Mouse (Mus musculus) midbrain, postnatal 0 days (tissue): ENCODE measurements around the gene Il23r. TPM values are rescaled to one million over a fixed set of nuclear protein-coding genes. Genes with fewer than 3 reads are reported as not detected.
A peak's percentile ranks its signal among the peaks of the same experiment; 100 is the strongest.

Experiments used
- ATAC-seq: fragments of 200-750 bp; cut with Nextera tagmentation; 2 replicates; pipeline ENCODE4 v1.8.0; 2017; ENCODE audit warnings: moderate number of reproducible peaks, mild to moderate bottlenecking, moderate TSS enrichment, moderate library complexity; ENCODE audit not compliant: low FRiP score
- DNase-seq: peaks from one replicate; pipeline ENCODE4 v3.0.0-alpha.2; 2015; ENCODE audit warnings: low spot score
- H3K27ac ChIP-seq: fragments of 300-500 bp; sonication (generic); 2 replicates; pipeline ENCODE4 v1.5.1; 2014; ENCODE audit warnings: low read depth, mild to moderate bottlenecking, low read length, mixed read lengths
- H3K27me3 ChIP-seq: fragments of 300-500 bp; sonication (generic); 2 replicates; pipeline ENCODE4 v1.6.1; 2014; ENCODE audit warnings: low read length, control low read depth, mixed read lengths; ENCODE audit not compliant: insufficient read depth
- H3K36me3 ChIP-seq: fragments of 300-500 bp; sonication (generic); 2 replicates; pipeline ENCODE4 v1.6.1; 2014; ENCODE audit warnings: low read length, control low read depth, mixed read lengths; ENCODE audit not compliant: insufficient read depth
- H3K4me1 ChIP-seq: fragments of 300-500 bp; sonication (generic); 2 replicates; pipeline ENCODE4 v1.6.1; 2014; ENCODE audit warnings: mild to moderate bottlenecking, control low read depth, antibody characterized with exemption, low read length, mixed read lengths; ENCODE audit not compliant: insufficient read depth
- H3K4me2 ChIP-seq: fragments of 300-500 bp; sonication (generic); 2 replicates; pipeline ENCODE4 v1.6.1; 2014; ENCODE audit warnings: low read depth, mild to moderate bottlenecking, low read length, mixed read lengths; ENCODE audit not compliant: poor library complexity, severe bottlenecking
- H3K4me3 ChIP-seq: fragments of 300-500 bp; sonication (generic); 2 replicates; pipeline ENCODE4 v1.5.1; 2014; ENCODE audit warnings: low read depth, mild to moderate bottlenecking, low read length, moderate library complexity
- H3K9ac ChIP-seq: fragments of 300-500 bp; sonication (generic); replicated peaks from 2 replicates; pipeline ENCODE4 v1.6.1; 2014; ENCODE audit warnings: mild to moderate bottlenecking, low read length, moderate library complexity, mixed read lengths; ENCODE audit not compliant: poor library complexity, severe bottlenecking
- H3K9me3 ChIP-seq: fragments of 300-500 bp; sonication (generic); 2 replicates; pipeline ENCODE4 v1.6.1; 2016; ENCODE audit warnings: low read length, control low read depth
- CTCF ChIP-seq: IDR thresholded peaks from 2 replicates; pipeline ENCODE4 v1.5.1; 2016; ENCODE audit warnings: antibody characterized with exemption, mild to moderate bottlenecking
- WGBS: fragments of 180-500 bp; shearing (Covaris S2); extraction: QIAGEN DNeasy Blood & Tissue Kit; methylation state at CpG from one replicate; pipeline ENCODE4 v1.1.7; 2014; 5-methylcytosine and 5-hydroxymethylcytosine counted together
- polyA plus RNA-seq: library from polyadenylated mRNA; unstranded; fragments of >200 nt; fragmentation: Nextera tagmentation; extraction: Ambion mirVana; gene quantifications from 2 replicates; pipeline ENCODE4 v1.2.1, GENCODE M21; 2015
- total RNA-seq: library from RNA; depleted of rRNA; stranded (reverse); fragments of >200 nt; gene quantifications from 2 replicates; pipeline ENCODE4 v1.2.3, GENCODE M21; 2014

The Il23r gene
- total and polyA plus RNA-seq, 2 experiments from 2014 or later, result 0.10 TPM; not detected in 1

- Histone ChIP-seq H3K4me3 (no peak overlapping the region), H3K4me1 (peaks cover 3% of the 10 kb centered on the region; the same call in 1 of the 2 replicates), H3K36me3 (no peaks in the 10 kb centered on the region), H3K9ac (no peak overlapping the region), H3K9me3 (no peaks in the 10 kb centered on the region), H3K4me2 (no peak overlapping the region), H3K27me3 (no peaks in the 10 kb centered on the region), H3K27ac (no peak overlapping the region)
- WGBS, result 29% methylated on average over 1 of the region's 1 CpGs
- ATAC-seq, result no peak
- peak; percentile 6 for DNase-seq
- no peak for TF ChIP-seq CTCF
Measured at GRCm38 (mm10) chr6:67471242-67471641, 20.4 kb downstream of the Il23r start.

- no peak for DNase-seq
- WGBS, result 97% methylated on average over 1 of the region's 1 CpGs
Measured at GRCm38 (mm10) chr6:67459424-67459823, 32.2 kb downstream of the Il23r start.

GRCm38 (mm10) chr6:67451330-67451729 is 40.3 kb downstream of the Il23r start:
- H3K36me3 ChIP-seq, result no peaks in the 10 kb centered on the region
- no peak overlapping the region for H3K4me2 ChIP-seq
- no peak for ATAC-seq
- peak; percentile 56 for DNase-seq
- H3K9ac ChIP-seq, result no peak overlapping the region
- TF ChIP-seq CTCF, result peak; percentile 68
- no peaks in the 10 kb centered on the region for H3K27me3 ChIP-seq
- no peak overlapping the region for H3K4me3 ChIP-seq
- H3K9me3 ChIP-seq, result no peaks in the 10 kb centered on the region
- H3K4me1 ChIP-seq, result no peaks in the 10 kb centered on the region
- 49% methylated on average over 5 of the region's 5 CpGs for WGBS
- no peak overlapping the region for H3K27ac ChIP-seq

More at GRCm38 (mm10) chr6:67459424-67459823, 32.2 kb downstream of the Il23r start:
- Histone ChIP-seq H3K4me2 (no peak overlapping the region), H3K4me1 (no peaks in the 10 kb centered on the region), H3K36me3 (no peaks in the 10 kb centered on the region), H3K9ac (no peak overlapping the region), H3K4me3 (no peak overlapping the region), H3K27ac (no peak overlapping the region), H3K27me3 (no peaks in the 10 kb centered on the region), H3K9me3 (no peaks in the 10 kb centered on the region)
- ATAC-seq, result no peak
- TF ChIP-seq CTCF, result no peak

- H3K27me3 ChIP-seq, result no peaks in the 10 kb centered on the region
- no peak overlapping the region for H3K9ac ChIP-seq
- H3K4me2 ChIP-seq, result no peak overlapping the region
- no peaks in the 10 kb centered on the region for H3K36me3 ChIP-seq
- no peak for DNase-seq
- ATAC-seq, result no peak
- H3K27ac ChIP-seq, result no peak overlapping the region
- TF ChIP-seq CTCF, result peak; percentile 29
- H3K4me3 ChIP-seq, result no peak overlapping the region
- no peaks in the 10 kb centered on the region for H3K9me3 ChIP-seq
- WGBS, result 77% methylated on average over 1 of the region's 1 CpGs
- H3K4me1 ChIP-seq, result no peaks in the 10 kb centered on the region
Measured at GRCm38 (mm10) chr6:67445866-67446265, 45.8 kb downstream of the Il23r start.

GRCm38 (mm10) chr6:67443124-67443523 is 48.5 kb downstream of the Il23r start:
- no peak overlapping the region for H3K9ac ChIP-seq
- no peaks in the 10 kb centered on the region for H3K36me3 ChIP-seq
- DNase-seq (no peak), ATAC-seq (no peak)
- no peak overlapping the region for H3K4me3 ChIP-seq
- WGBS, result 90% methylated on average over 6 of the region's 6 CpGs
- H3K9me3 ChIP-seq, result no peaks in the 10 kb centered on the region
- no peak for TF ChIP-seq CTCF
- no peak overlapping the region for H3K27ac ChIP-seq
- H3K4me2 ChIP-seq, result no peak overlapping the region
- no peaks in the 10 kb centered on the region for H3K4me1 ChIP-seq
- H3K27me3 ChIP-seq, result no peaks in the 10 kb centered on the region

GRCm38 (mm10) chr6:67437814-67438385 is 53.8 kb downstream of the Il23r start:
- no peak for ATAC-seq
- Histone ChIP-seq H3K27ac (no peak overlapping the region), H3K9me3 (no peaks in the 10 kb centered on the region), H3K36me3 (no peaks in the 10 kb centered on the region), H3K9ac (no peak overlapping the region), H3K4me1 (no peaks in the 10 kb centered on the region), H3K4me2 (no peak overlapping the region), H3K27me3 (no peaks in the 10 kb centered on the region), H3K4me3 (no peak overlapping the region)
- no peak for TF ChIP-seq CTCF
- DNase-seq, result no peak
- WGBS, result 87% methylated on average over 3 of the region's 3 CpGs
